Mouse (Mus musculus): ENCODE results near the gene Tcf7l1. TPM values are rescaled to one million over a fixed set of nuclear protein-coding genes. Genes with fewer than 3 reads are reported as not detected.
A peak's percentile ranks its signal among the peaks of the same experiment; 100 is the strongest.

The Tcf7l1 gene
- 1.3 and 8.8 TPM in 2 replicates for total RNA-seq (2014; rRNA removed; ENCODE audit: low replicate concordance)
- 9.0 and 9.2 TPM in 2 replicates for polyA plus RNA-seq (2015; fragmentation: Nextera tagmentation; extraction: Ambion mirVana)

- peak within 1 kb of the TSS; percentile 83 for H3K4me3 ChIP-seq (ENCODE audit: low read depth, low read length)
- H3K27me3 ChIP-seq (ENCODE audit: control insufficient read depth, insufficient read depth, low read length): no peaks in the 10 kb centered on the region
- no peaks in the 10 kb centered on the region for H3K9me3 ChIP-seq (replicated peaks; ENCODE audit: control insufficient read depth, low read length)
- TF ChIP-seq CTCF (IDR thresholded peaks at IDR 0.05; ENCODE audit: low read depth): peak; percentile 98
- TF ChIP-seq EP300 (IDR thresholded peaks at IDR 0.05; ENCODE audit: low read depth): peak; percentile 52
- peak within 1 kb of the TSS; percentile 86 for H3K27ac ChIP-seq (ENCODE audit: low read depth)
- ATAC-seq (ENCODE audit: insufficient read depth, low read depth) (peak; percentile 94), DNase-seq (ENCODE audit: low spot score) (peak; percentile 89)
- no peaks in the 10 kb centered on the region for H3K36me3 ChIP-seq (replicated peaks; ENCODE audit: control insufficient read depth, insufficient read depth, low read length)
- WGBS: under 1% methylated on average over 43 of the region's 80 CpGs
- H3K9ac ChIP-seq (replicated peaks; ENCODE audit: low read depth, low read length): peak within 1 kb of the TSS; percentile 83
- 0 out of 2 replicates have a peak, but pooled peaks cover 4% of the 10 kb centered on the region for H3K4me1 ChIP-seq (ENCODE audit: control insufficient read depth, insufficient read depth)
- H3K4me2 ChIP-seq (ENCODE audit: low read depth, low read length): peak within 1 kb of the TSS; percentile 89
Observed at GRCm38 (mm10) chr6:72788892-72789699, at the start of gene Tcf7l1. Gene Tcf7l1, minus strand, starts transcription at chr6:72789254.

- no peak for TF ChIP-seq CTCF (IDR thresholded peaks at IDR 0.05; ENCODE audit: low read depth)
- ATAC-seq (ENCODE audit: insufficient read depth, low read depth): no peak
- WGBS: 85% methylated on average over 4 of the region's 4 CpGs
Observed at GRCm38 (mm10) chr6:72837756-72838155, 48.7 kb upstream of the Tcf7l1 start.

DNA sequence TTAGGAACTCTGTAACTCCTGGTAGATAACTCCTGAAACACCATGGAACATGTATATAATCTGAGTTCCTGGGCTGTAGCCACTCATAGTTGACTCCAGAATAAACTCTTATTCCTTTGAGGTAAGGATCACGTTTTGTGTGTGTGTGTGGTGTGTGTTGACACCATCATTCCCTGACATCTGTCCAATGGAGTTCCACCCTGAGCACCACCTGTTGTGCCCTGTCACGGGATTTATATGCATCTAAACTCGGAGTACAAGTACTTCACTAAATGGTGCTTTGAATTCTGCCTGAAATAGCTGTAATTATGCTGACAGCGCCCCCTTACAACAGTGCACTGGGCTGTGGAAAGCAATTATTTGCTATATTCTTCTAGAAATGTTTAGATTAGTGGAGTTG lies 45.5 kb upstream of the Tcf7l1 start:
- WGBS: 64% methylated on average over 4 of the region's 4 CpGs
- H3K9me3 ChIP-seq (replicated peaks; ENCODE audit: control insufficient read depth, low read length): no peaks in the 10 kb centered on the region
- ATAC-seq (ENCODE audit: insufficient read depth, low read depth): no peak
- H3K4me2 ChIP-seq (ENCODE audit: low read depth, low read length): no peak overlapping the region
- H3K9ac ChIP-seq (replicated peaks; ENCODE audit: low read depth, low read length): no peak overlapping the region
- no peak for DNase-seq (ENCODE audit: low spot score)
- no peak overlapping the region for H3K27ac ChIP-seq (ENCODE audit: low read depth)
- peaks cover 3% of the 10 kb centered on the region; the same call in 1 of the 2 replicates for H3K36me3 ChIP-seq (replicated peaks; ENCODE audit: control insufficient read depth, insufficient read depth, low read length)
- no peaks in the 10 kb centered on the region for H3K27me3 ChIP-seq (ENCODE audit: control insufficient read depth, insufficient read depth, low read length)
- H3K4me1 ChIP-seq (ENCODE audit: control insufficient read depth, insufficient read depth): no peaks in the 10 kb centered on the region
- TF ChIP-seq EP300 (IDR thresholded peaks at IDR 0.05; ENCODE audit: low read depth): no peak
- no peak for TF ChIP-seq CTCF (IDR thresholded peaks at IDR 0.05; ENCODE audit: low read depth)
- no peak overlapping the region for H3K4me3 ChIP-seq (ENCODE audit: low read depth, low read length)

More at GRCm38 (mm10) chr6:72837756-72838155, 48.7 kb upstream of the Tcf7l1 start:
- no peak overlapping the region for H3K4me2 ChIP-seq (ENCODE audit: low read depth, low read length)
- H3K4me1 ChIP-seq (ENCODE audit: control insufficient read depth, insufficient read depth): no peaks in the 10 kb centered on the region
- H3K36me3 ChIP-seq (replicated peaks; ENCODE audit: control insufficient read depth, insufficient read depth, low read length): peaks cover 30% of the 10 kb centered on the region
- no peak overlapping the region for H3K4me3 ChIP-seq (ENCODE audit: low read depth, low read length)
- H3K27ac ChIP-seq (ENCODE audit: low read depth): no peak overlapping the region
- H3K9ac ChIP-seq (replicated peaks; ENCODE audit: low read depth, low read length): no peak overlapping the region
- DNase-seq (ENCODE audit: low spot score): no peak
- no peaks in the 10 kb centered on the region for H3K9me3 ChIP-seq (replicated peaks; ENCODE audit: control insufficient read depth, low read length)
- no peaks in the 10 kb centered on the region for H3K27me3 ChIP-seq (ENCODE audit: control insufficient read depth, insufficient read depth, low read length)

- H3K4me1 ChIP-seq (ENCODE audit: control insufficient read depth, insufficient read depth): no peaks in the 10 kb centered on the region
- H3K36me3 ChIP-seq (replicated peaks; ENCODE audit: control insufficient read depth, insufficient read depth, low read length): no peaks in the 10 kb centered on the region
- H3K27me3 ChIP-seq (ENCODE audit: control insufficient read depth, insufficient read depth, low read length): no peaks in the 10 kb centered on the region
- ATAC-seq (ENCODE audit: insufficient read depth, low read depth) (no peak), DNase-seq (ENCODE audit: low spot score) (no peak)
- no peaks in the 10 kb centered on the region for H3K9me3 ChIP-seq (replicated peaks; ENCODE audit: control insufficient read depth, low read length)
- TF ChIP-seq EP300 (IDR thresholded peaks at IDR 0.05; ENCODE audit: low read depth) (no peak), CTCF (IDR thresholded peaks at IDR 0.05; ENCODE audit: low read depth) (no peak)
- H3K27ac ChIP-seq (ENCODE audit: low read depth): no peak overlapping the region
- H3K4me2 ChIP-seq (ENCODE audit: low read depth, low read length): no peak overlapping the region
- WGBS: 40% methylated on average over 3 of the region's 3 CpGs
- no peak overlapping the region for H3K4me3 ChIP-seq (ENCODE audit: low read depth, low read length)
- H3K9ac ChIP-seq (replicated peaks; ENCODE audit: low read depth, low read length): no peak overlapping the region
Observed at GRCm38 (mm10) chr6:72831858-72832257, 42.8 kb upstream of the Tcf7l1 start.

GRCm38 (mm10) chr6:72831276-72831675 lies 42.2 kb upstream of the Tcf7l1 start:
- Histone ChIP-seq H3K36me3 (replicated peaks; ENCODE audit: control insufficient read depth, insufficient read depth, low read length) (no peaks in the 10 kb centered on the region), H3K4me2 (ENCODE audit: low read depth, low read length) (no peak overlapping the region), H3K9ac (replicated peaks; ENCODE audit: low read depth, low read length) (no peak overlapping the region), H3K4me3 (ENCODE audit: low read depth, low read length) (no peak overlapping the region), H3K4me1 (ENCODE audit: control insufficient read depth, insufficient read depth) (no peaks in the 10 kb centered on the region), H3K27ac (ENCODE audit: low read depth) (no peak overlapping the region), H3K9me3 (replicated peaks; ENCODE audit: control insufficient read depth, low read length) (no peaks in the 10 kb centered on the region), H3K27me3 (ENCODE audit: control insufficient read depth, insufficient read depth, low read length) (0 out of 2 replicates have a peak, but pooled peaks cover under 1% of the 10 kb centered on the region)
- ATAC-seq (ENCODE audit: insufficient read depth, low read depth) (0 out of 2 replicates have a peak, but pooled peaks have one; percentile 34), DNase-seq (ENCODE audit: low spot score) (peak; percentile 42)
- 24% methylated on average over 3 of the region's 3 CpGs for WGBS
- TF ChIP-seq EP300 (IDR thresholded peaks at IDR 0.05; ENCODE audit: low read depth) (no peak), CTCF (IDR thresholded peaks at IDR 0.05; ENCODE audit: low read depth) (peak; percentile 77)
